Mouse (Mus musculus) adrenal gland, postnatal 0 days (tissue): ENCODE results near the gene Galnt11. TPM values are rescaled to one million over a fixed set of nuclear protein-coding genes. Genes with fewer than 3 reads are reported as not detected.

Source experiments
- polyA plus RNA-seq: library from polyadenylated mRNA; unstranded; fragments of >200 nt; fragmentation: Nextera tagmentation; extraction: Ambion mirVana; gene quantifications from 2 replicates; pipeline ENCODE4 v1.2.1, GENCODE M21; 2015

Galnt11 gene
- 40.3 and 52.1 TPM in 2 replicates for polyA plus RNA-seq

GRCm38 (mm10) chr5:25221604-25222003, at the start of gene Galnt11:
Gene Galnt11, plus strand, starts transcription at chr5:25221904.

GRCm38 (mm10) chr5:25181004-25181531, 40.6 kb upstream of the Galnt11 start, which contains the start of gene Galntl5:
Gene Galntl5, plus strand, starts transcription at chr5:25181460.

GRCm38 (mm10) chr5:25222752-25223702, 1.3 kb downstream of the Galnt11 start, which contains the start of gene E130116L18Rik:
Gene E130116L18Rik, minus strand, starts transcription at chr5:25223153.

Other genes with a start within 250 kb of the Galnt11 start
- gene Prkag2, start 121.3 kb upstream of the Galnt11 start, polyA plus RNA-seq = 19.6 and 20.6 TPM in 2 replicates
- not detected in 2 replicates for gene Galntl5, start 40.4 kb upstream of the Galnt11 start, polyA plus RNA-seq
- not detected in 2 replicates for gene E130116L18Rik, start 1.2 kb downstream of the Galnt11 start, polyA plus RNA-seq